Mouse (Mus musculus) erythroblast, embryonic 14.5 days (primary cell): ENCODE results near the gene Gsk3a. TPM values are rescaled to one million over a fixed set of nuclear protein-coding genes. Genes with fewer than 3 reads are reported as not detected.

Experiments
- H3K27me3 ChIP-seq: 2 replicates; pipeline ENCODE4 v1.6.1; 2012; ENCODE audit warnings: inconsistent platforms; ENCODE audit not compliant: control insufficient read depth
- H3K36me3 ChIP-seq: 2 replicates; pipeline ENCODE4 v1.6.1; 2012; ENCODE audit warnings: mild to moderate bottlenecking, inconsistent platforms; ENCODE audit not compliant: control insufficient read depth
- H3K4me1 ChIP-seq: 2 replicates; pipeline ENCODE4 v1.6.1; 2012; ENCODE audit warnings: inconsistent platforms; ENCODE audit not compliant: control insufficient read depth
- H3K4me3 ChIP-seq: replicated peaks from 2 replicates; pipeline ENCODE3; 2012; ENCODE audit warnings: moderate library complexity, mild to moderate bottlenecking, inconsistent platforms
- H3K9me3 ChIP-seq: 2 replicates; pipeline ENCODE4 v1.6.1; 2012; ENCODE audit warnings: low read length, inconsistent platforms, mixed read lengths; ENCODE audit not compliant: control insufficient read depth
- GATA1 ChIP-seq: IDR thresholded peaks from 2 replicates; pipeline ENCODE4 v1.6.1; 2012; ENCODE audit warnings: low read length, inconsistent platforms, mixed read lengths
- TAL1 ChIP-seq: IDR thresholded peaks from 3 replicates; pipeline ENCODE4 v1.6.1; 2012; ENCODE audit warnings: low read length, inconsistent platforms, mixed read lengths
- polyA plus RNA-seq: library from polyadenylated mRNA; stranded (reverse); fragments of >175 nt; gene quantifications from 2 replicates; pipeline ENCODE4 v1.2.3, GENCODE M21; 2012

Gene Gsk3a
- polyA plus RNA-seq, 1 experiment, result 30.9 TPM

DNA sequence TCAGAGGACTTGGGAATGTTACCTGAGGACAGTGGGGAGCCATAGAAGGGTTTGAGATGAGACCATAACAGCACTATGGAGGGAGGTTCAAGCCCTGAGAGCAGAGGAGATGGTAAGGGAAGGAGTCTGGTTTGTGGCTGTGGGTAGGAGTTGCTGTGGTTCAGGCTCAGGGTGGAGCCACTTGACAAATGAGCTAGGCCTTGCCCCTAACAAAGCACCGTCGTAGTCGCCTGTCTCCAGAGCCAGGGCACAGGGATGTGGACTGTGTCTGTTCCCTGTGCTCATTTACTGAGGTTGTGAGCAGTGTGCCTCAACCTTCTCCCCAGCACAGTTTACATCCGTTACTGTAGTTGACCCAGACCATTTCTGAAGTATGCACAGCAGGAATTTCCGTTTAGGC is 36.9 kb upstream of the Gsk3a start:
- peaks cover 77% of the 10 kb centered on the region for H3K36me3 ChIP-seq

DNA sequence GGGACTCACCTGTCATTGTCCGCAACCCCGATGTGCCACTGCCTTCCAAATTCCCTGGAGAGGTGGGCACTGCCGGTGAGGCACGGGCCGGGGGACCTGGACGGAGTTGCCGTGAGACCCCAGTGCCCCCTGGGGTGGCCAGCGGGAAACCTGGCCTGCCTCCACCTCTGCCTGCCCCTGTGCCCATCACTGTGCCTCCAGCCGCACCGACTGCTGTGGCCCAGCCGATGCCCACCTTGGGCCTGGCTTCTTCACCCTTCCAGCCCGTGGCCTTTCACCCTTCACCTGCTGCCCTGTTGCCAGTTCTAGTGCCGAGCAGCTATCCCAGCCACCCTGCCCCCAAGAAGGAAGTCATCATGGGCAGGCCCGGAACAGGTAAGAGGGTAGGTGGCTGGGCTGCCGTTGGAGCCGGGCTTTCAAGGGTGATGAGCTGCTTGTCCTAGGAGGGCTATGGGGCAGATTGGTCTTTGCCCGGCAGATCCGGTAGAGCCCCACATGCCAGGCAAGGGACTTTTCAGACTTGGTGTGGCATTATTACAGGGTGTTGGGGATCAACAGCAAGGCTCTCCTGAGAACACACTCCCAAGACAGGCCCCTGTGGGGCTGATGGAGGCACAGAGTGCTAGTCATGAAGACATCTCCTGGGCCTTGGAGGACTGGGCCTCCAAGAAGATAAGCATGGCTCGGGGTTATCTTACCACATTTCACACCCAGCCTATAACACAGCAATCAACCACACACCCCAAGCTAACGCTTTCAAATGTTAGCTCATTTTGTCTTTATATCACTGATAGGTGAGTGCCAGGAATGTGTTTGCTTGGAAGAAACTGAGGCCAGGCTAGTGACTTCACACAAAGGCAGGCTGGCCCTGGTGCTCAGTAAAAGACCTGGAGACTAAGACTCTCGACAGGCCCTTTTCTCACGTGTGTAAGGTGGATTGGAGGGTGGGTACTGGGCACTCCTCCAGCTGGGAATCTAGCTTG is 35.9 kb upstream of the Gsk3a start:
- Histone ChIP-seq H3K27me3 (no peaks in the 10 kb centered on the region), H3K4me3 (peak overlapping the region; percentile 54), H3K36me3 (peaks cover 78% of the 10 kb centered on the region), H3K9me3 (no peaks in the 10 kb centered on the region), H3K4me1 (peaks cover 100% of the 10 kb centered on the region)
- TF ChIP-seq GATA1, result peak; percentile 59
- no peak for TF ChIP-seq TAL1

More for the DNA sequence above, 36.9 kb upstream of the Gsk3a start:
- Histone ChIP-seq H3K9me3 (no peaks in the 10 kb centered on the region), H3K4me3 (peak overlapping the region; percentile 54), H3K27me3 (no peaks in the 10 kb centered on the region), H3K4me1 (peaks cover 100% of the 10 kb centered on the region)
- TF ChIP-seq GATA1, result no peak
- TF ChIP-seq TAL1, result no peak

DNA sequence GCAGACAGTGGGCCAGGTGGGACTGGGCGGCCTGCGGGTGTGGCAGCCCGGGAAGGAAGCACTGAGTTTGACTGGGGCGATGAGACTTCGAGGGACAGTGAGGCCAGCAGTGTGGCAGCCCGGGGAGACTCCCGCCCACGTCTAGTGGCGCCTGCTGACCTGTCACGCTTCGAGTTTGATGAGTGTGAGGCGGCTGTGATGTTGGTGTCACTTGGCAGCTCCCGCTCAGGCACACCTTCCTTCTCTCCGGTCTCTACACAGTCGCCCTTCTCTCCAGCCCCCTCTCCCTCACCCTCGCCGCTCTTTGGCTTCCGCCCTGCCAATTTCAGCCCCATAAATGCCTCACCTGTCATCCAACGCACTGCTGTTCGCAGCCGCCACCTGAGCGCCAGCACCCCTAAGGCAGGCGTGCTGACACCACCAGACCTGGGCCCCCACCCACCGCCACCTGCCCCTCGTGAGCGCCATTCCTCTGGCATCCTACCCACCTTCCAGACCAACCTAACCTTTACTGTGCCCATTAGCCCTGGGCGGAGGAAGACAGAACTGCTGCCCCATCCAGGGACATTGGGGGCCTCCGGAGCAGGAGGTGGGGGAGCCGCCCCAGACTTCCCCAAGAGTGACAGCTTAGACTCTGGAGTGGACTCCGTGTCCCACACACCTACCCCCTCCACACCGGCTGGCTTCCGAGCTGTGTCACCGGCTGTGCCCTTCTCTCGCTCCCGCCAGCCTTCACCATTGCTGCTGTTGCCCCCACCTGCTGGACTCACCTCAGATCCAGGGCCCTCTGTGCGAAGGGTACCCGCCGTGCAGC is 35.0 kb upstream of the Gsk3a start:
- TF ChIP-seq GATA1 (no peak), TAL1 (no peak)
- H3K27me3 ChIP-seq, result no peaks in the 10 kb centered on the region
- peaks cover 77% of the 10 kb centered on the region for H3K36me3 ChIP-seq
- H3K4me3 ChIP-seq, result peak overlapping the region; percentile 54
- no peaks in the 10 kb centered on the region for H3K9me3 ChIP-seq
- H3K4me1 ChIP-seq, result peaks cover 93% of the 10 kb centered on the region

DNA sequence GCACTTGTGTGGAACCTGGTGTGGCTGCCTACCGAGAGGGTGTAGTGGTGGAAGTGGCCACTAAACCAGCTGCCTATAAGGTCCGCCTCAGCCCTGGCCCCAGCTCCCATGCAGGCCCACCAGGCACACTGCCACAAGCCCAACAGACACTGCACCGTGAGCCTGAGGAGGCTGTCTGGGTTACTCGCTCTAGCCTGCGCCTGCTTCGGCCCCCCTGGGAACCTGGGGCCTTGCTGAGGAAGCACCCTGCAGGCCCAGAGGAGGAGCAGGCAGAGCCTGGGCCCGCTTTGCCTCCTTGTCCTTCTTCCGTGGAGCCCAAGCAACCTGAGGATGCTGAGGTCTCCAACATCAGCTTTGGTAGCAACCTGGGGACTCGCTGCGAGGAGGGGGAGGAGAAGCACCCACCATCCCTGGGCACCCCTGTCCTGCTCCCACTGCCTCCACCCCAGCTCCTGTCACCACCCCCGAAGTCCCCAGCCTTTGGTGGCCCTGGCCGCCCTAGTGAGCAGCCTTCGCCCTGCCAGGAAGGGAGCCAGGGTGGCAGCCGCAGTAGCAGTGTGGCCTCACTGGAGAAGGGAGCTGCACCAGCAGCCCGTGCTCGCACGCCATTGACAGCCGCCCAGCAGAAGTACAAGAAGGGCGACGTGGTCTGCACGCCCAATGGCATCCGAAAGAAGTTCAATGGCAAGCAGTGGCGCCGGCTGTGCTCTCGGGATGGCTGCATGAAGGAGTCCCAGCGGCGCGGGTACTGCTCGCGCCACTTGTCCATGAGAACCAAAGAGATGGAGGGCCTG is 34.2 kb upstream of the Gsk3a start:
- H3K36me3 ChIP-seq, result peaks cover 71% of the 10 kb centered on the region
- TF ChIP-seq TAL1, result no peak
- TF ChIP-seq GATA1, result no peak
- no peaks in the 10 kb centered on the region for H3K9me3 ChIP-seq
- no peaks in the 10 kb centered on the region for H3K27me3 ChIP-seq
- peaks cover 90% of the 10 kb centered on the region for H3K4me1 ChIP-seq
- H3K4me3 ChIP-seq, result no peak overlapping the region

DNA sequence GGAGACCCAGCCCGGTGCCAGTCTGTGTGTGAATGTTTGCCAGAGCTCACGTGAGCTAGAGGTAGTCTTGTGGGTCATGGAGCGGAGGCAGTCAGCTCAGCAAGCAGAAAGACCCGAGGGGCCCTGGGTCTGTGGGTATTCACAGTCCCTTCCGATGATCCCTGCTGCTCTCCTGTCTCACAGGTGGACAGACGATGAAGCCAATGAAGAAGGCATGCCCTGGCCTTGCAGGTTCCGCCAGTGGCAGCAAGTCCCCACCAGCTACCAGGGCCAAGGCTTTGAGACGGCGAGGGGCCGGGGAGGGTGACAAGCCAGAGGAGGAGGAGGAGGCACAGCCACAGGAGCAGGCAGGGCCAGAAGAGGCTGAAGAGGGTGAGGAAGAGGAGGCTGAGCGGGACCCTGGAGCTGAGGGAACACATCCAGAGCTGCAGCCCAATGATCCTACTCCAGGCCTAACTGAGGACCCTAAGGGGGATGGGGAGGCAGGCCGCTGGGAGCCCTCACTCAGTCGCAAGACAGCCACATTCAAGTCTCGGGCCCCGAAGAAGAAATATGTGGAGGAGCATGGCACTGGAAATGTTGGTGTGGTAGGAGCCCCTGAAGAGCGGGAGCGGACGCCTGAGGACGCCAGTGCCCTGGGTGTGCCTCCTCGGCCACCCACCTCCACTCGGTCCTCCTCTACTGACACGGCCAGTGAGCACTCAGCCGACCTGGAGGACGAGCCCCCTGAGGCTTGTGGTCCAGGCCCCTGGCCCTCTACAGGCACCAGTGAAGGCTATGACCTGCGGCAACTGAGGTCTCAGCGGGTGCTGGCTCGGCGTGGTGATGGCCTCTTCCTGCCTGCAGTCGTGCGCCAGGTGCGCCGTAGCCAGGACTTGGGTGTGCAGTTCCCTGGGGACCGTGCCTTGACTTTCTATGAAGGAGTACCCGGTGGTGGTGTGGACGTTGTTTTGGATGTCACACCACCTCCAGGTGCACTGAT is 33.3 kb upstream of the Gsk3a start:
- H3K4me1 ChIP-seq, result peaks cover 90% of the 10 kb centered on the region
- H3K9me3 ChIP-seq, result no peaks in the 10 kb centered on the region
- TF ChIP-seq GATA1, result no peak
- no peak for TF ChIP-seq TAL1
- peaks cover 63% of the 10 kb centered on the region for H3K36me3 ChIP-seq
- no peaks in the 10 kb centered on the region for H3K27me3 ChIP-seq
- H3K4me3 ChIP-seq, result no peak overlapping the region

DNA sequence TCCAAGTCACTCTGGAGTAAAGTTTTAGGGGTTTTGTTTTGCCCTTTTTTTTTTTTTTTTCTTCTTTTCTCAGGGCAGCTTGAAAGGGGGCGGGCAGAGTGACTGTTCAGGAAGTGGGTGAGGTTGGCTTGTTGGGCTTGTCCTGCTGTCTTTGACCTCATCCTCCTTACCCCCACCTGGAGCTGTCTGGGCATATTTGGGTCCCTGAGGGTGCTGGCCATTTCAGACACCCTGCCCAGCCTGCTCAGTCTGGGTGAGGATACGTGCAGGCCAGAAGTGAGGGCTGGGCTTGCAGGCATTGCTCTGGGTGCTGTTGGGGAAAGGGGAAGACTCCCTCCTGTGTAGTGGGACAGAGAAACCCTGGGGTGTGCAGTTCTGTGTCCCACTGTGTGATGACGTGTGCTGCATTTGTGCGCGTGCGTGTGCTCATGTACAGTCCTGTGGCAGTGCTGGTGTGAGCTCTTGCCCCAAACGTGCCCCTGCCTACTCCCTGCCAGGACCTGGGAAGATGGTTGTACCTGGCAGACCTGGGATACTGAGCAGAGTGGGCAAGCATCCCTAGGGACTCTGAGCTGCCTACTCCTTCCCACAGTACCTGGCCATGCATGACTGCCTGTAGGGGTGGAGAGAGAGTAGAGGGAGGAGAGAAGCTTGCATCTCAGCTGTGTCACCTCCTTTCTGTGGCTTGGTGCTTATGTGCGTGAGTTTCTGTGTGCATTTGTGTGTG is 32.1 kb upstream of the Gsk3a start:
- H3K27me3 ChIP-seq, result no peaks in the 10 kb centered on the region
- H3K4me3 ChIP-seq, result peak overlapping the region; percentile 88
- no peaks in the 10 kb centered on the region for H3K9me3 ChIP-seq
- H3K36me3 ChIP-seq, result peaks cover 51% of the 10 kb centered on the region
- TF ChIP-seq TAL1, result no peak
- TF ChIP-seq GATA1, result no peak
- H3K4me1 ChIP-seq, result peaks cover 85% of the 10 kb centered on the region

DNA sequence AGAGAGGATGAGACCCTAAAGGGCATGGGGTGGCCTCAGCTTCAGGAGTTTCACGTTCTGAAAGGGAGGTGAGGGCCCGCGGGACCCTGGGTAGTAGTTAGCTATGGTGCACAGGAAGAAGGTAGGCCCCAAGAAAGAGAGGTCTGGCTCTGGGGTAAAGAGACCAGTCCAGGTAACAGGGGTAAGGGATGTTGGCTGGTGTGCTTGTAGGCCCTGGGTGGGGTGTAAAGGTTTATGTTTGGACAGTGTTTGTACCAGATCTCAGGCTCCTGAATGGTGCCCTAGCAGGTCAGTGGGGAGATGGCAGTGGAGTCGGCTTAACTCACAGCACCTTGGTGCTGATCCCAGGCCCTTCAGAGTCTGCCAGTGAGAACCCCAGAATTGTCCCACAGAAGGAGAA is 31.4 kb upstream of the Gsk3a start:
- peak overlapping the region; percentile 88 for H3K4me3 ChIP-seq
- H3K4me1 ChIP-seq, result peaks cover 81% of the 10 kb centered on the region
- H3K27me3 ChIP-seq, result no peaks in the 10 kb centered on the region
- no peaks in the 10 kb centered on the region for H3K9me3 ChIP-seq
- TF ChIP-seq TAL1, result no peak
- TF ChIP-seq GATA1, result no peak
- peaks cover 46% of the 10 kb centered on the region for H3K36me3 ChIP-seq
